ENCODE assay signal across 28 mouse cellular contexts in genomic region chr5:36202781-36203180, GRCm38 (mm10). TPM values are rescaled to one million over a fixed set of nuclear protein-coding genes. Genes with fewer than 3 reads are reported as not detected.
DNase-seq lines count a peak whose midpoint lies in the region; ATAC-seq and TF ChIP-seq lines count a peak whose summit lies in the region.
"Had no signal": no experiment of that assay in that cellular context is flagged by ENCODE, and none has a peak within 500 bp of the region (broad histone marks: within the 10 kb centered on the region; RNA-seq: fewer than 3 reads in every experiment).

No protein-coding gene starts in this region.

- H3K4me3 ChIP-seq in embryonic facial prominence, embryonic 14.5 days (ENCODE audit: low read depth, low read length): no peak overlapping the region
- no peak overlapping the region for H3K4me3 ChIP-seq in embryonic facial prominence, embryonic 10.5 days
- no peak overlapping the region for H3K4me3 ChIP-seq in midbrain, embryonic 11.5 days (ENCODE audit: low read depth, low read length)
- no peak overlapping the region for H3K4me3 ChIP-seq in midbrain, embryonic 13.5 days (replicated peaks)
- no peak overlapping the region for H3K4me3 ChIP-seq in CH12.LX (replicated peaks in 1 of 3; ENCODE audit: low read depth in 2 of 3, low read length in 2 of 3, poor library complexity in 1 of 3)
- H3K4me3 ChIP-seq in stomach, embryonic 15.5 days (replicated peaks): no peak overlapping the region
- H3K4me3 ChIP-seq: embryonic facial prominence, embryonic 13.5 days; erythroblast, embryonic 14.5 days; forebrain, embryonic 15.5 days; heart, embryonic 10.5 days; hindbrain, embryonic 12.5 days had no signal

- no peak overlapping the region for H3K9ac ChIP-seq in embryonic facial prominence, embryonic 14.5 days (ENCODE audit: low read depth, low read length)
- H3K9ac ChIP-seq in midbrain, embryonic 11.5 days (ENCODE audit: low read length): no peak overlapping the region
- no peak overlapping the region for H3K9ac ChIP-seq in midbrain, embryonic 13.5 days (replicated peaks)
- no peak overlapping the region for H3K9ac ChIP-seq in CH12.LX (ENCODE audit: insufficient read depth, low read depth)
- no peak overlapping the region for H3K9ac ChIP-seq in stomach, embryonic 15.5 days
- H3K9ac ChIP-seq: embryonic facial prominence, embryonic 13.5 days; forebrain, embryonic 15.5 days; hindbrain, embryonic 12.5 days had no signal

- H3K79me2 ChIP-seq in CH12.LX (replicated peaks; ENCODE audit: control insufficient read depth, extremely low read depth, insufficient read depth, poor library complexity, severe bottlenecking): no peaks in the 10 kb centered on the region

- ATAC-seq in embryonic facial prominence, embryonic 14.5 days (ENCODE audit: low read depth): no peak
- ATAC-seq in midbrain, embryonic 11.5 days (ENCODE audit: low FRiP score): no peak
- ATAC-seq in midbrain, embryonic 13.5 days: no peak
- ATAC-seq in stomach, embryonic 15.5 days (ENCODE audit: insufficient read depth, low FRiP score, low read depth): peak; percentile 56; the same call in 1 of the 2 replicates
- ATAC-seq: CD4-positive, CD25-positive, alpha-beta regulatory T cell, adult 4 months; forebrain, embryonic 15.5 days; hindbrain, embryonic 16.5 days had no signal

- TF ChIP-seq POLR2A in CH12.LX (IDR thresholded peaks at IDR 0.05; ENCODE audit: low read depth, low read length): no peak

- no peak overlapping the region; the same call in 1 of the 2 replicates for H3K27ac ChIP-seq in embryonic facial prominence, embryonic 14.5 days (replicated peaks; ENCODE audit: low read depth, low read length)
- H3K27ac ChIP-seq in embryonic facial prominence, embryonic 10.5 days (replicated peaks): no peak overlapping the region
- no peak overlapping the region for H3K27ac ChIP-seq in midbrain, embryonic 11.5 days (ENCODE audit: low read depth, low read length)
- no peak overlapping the region for H3K27ac ChIP-seq in midbrain, embryonic 13.5 days
- H3K27ac ChIP-seq in CH12.LX (ENCODE audit: insufficient read depth, low read depth): peak overlapping the region; percentile 35; the same call in 1 of the 2 replicates
- H3K27ac ChIP-seq in stomach, embryonic 15.5 days: peak overlapping the region; percentile 74
- H3K27ac ChIP-seq: embryonic facial prominence, embryonic 13.5 days; forebrain, embryonic 15.5 days; heart, embryonic 10.5 days; hindbrain, embryonic 12.5 days had no signal

- TF ChIP-seq RAD21 in CH12.LX (IDR thresholded peaks at IDR 0.05; ENCODE audit: low read depth, low read length): no peak

- H3K36me3 ChIP-seq in embryonic facial prominence, embryonic 14.5 days (ENCODE audit: control insufficient read depth, insufficient read depth, low read length): no peaks in the 10 kb centered on the region
- H3K36me3 ChIP-seq in embryonic facial prominence, embryonic 10.5 days (replicated peaks): no peaks in the 10 kb centered on the region
- H3K36me3 ChIP-seq in midbrain, embryonic 11.5 days (ENCODE audit: control insufficient read depth, insufficient read depth, low read length): no peaks in the 10 kb centered on the region
- no peaks in the 10 kb centered on the region for H3K36me3 ChIP-seq in midbrain, embryonic 13.5 days
- H3K36me3 ChIP-seq in CH12.LX (replicated peaks in 1 of 2; ENCODE audit: control insufficient read depth in 1 of 2, insufficient read depth in 1 of 2, low read length in 1 of 2): no peaks in the 10 kb centered on the region
- no peaks in the 10 kb centered on the region for H3K36me3 ChIP-seq in stomach, embryonic 15.5 days
- H3K36me3 ChIP-seq: embryonic facial prominence, embryonic 13.5 days; forebrain, embryonic 15.5 days; heart, embryonic 10.5 days; hindbrain, embryonic 12.5 days had no signal

- TF ChIP-seq EP300 in CH12.LX (IDR thresholded peaks at IDR 0.05; ENCODE audit: low read length): no peak

- in situ Hi-C loops in CH12.LX (cut with MboI; ENCODE audit: low pct_ligation_motif_present, low pct_unique_long_range_greater_than_20kb, low sequenced_read_pairs): loop anchor here (10.0 kb wide), 1 partner anchor 328 kb away; no protein-coding TSS in a partner anchor

- DNase-seq in embryonic facial prominence, embryonic 14.5 days (ENCODE audit: low spot score): peak; percentile 42
- DNase-seq in embryonic facial prominence, embryonic 10.5 days (ENCODE audit: low spot score): no peak
- peak; percentile 74 for DNase-seq in midbrain, embryonic 11.5 days (ENCODE audit: low spot score, missing footprints)
- DNase-seq in CH12.LX (ENCODE audit: extremely low read depth): no peak
- DNase-seq in frontal cortex, postnatal 36 days (ENCODE audit: low spot score in 2 of 2): no peak
- DNase-seq in gastrocnemius, postnatal 4 days (ENCODE audit: low spot score in 2 of 2): no peak
- DNase-seq: adrenal gland, postnatal 10 days; B cell, adult 2 months; cerebellum, adult 11 months; cerebellum, postnatal 25 days; heart, adult 11 months; heart, postnatal 4 days had no signal

- WGBS in embryonic facial prominence, embryonic 14.5 days: 77% methylated on average over 5 of the region's 5 CpGs
- 79% methylated on average over 5 of the region's 5 CpGs for WGBS in embryonic facial prominence, embryonic 10.5 days
- 88% methylated on average over 5 of the region's 5 CpGs for WGBS in midbrain, embryonic 11.5 days
- WGBS in midbrain, embryonic 13.5 days: 83% methylated on average over 5 of the region's 5 CpGs
- 67% methylated on average over 5 of the region's 5 CpGs for WGBS in stomach, embryonic 15.5 days

- dilution Hi-C loops in CH12.LX (cut with MboI; ENCODE audit: extremely low pct_ligation_motif_present, extremely low pct_unique_long_range_greater_than_20kb, low sequenced_read_pairs): no loop called here

- H3K4me1 ChIP-seq in embryonic facial prominence, embryonic 14.5 days (ENCODE audit: control insufficient read depth, insufficient read depth, low read length): peaks cover 7% of the 10 kb centered on the region; the same call in 1 of the 2 replicates
- 0 out of 2 replicates have a peak, but pooled peaks cover 4% of the 10 kb centered on the region for H3K4me1 ChIP-seq in embryonic facial prominence, embryonic 10.5 days
- H3K4me1 ChIP-seq in midbrain, embryonic 11.5 days (ENCODE audit: control insufficient read depth, insufficient read depth, low read length): no peaks in the 10 kb centered on the region
- peaks cover 7% of the 10 kb centered on the region for H3K4me1 ChIP-seq in midbrain, embryonic 13.5 days (replicated peaks)
- peaks cover 21% of the 10 kb centered on the region in 2 experiments for H3K4me1 ChIP-seq in CH12.LX (ENCODE audit: control insufficient read depth in 1 of 2, insufficient read depth in 2 of 2)
- no peaks in the 10 kb centered on the region; the same call in none of the 2 replicates for H3K4me1 ChIP-seq in stomach, embryonic 15.5 days
- H3K4me1 ChIP-seq: embryonic facial prominence, embryonic 13.5 days; forebrain, embryonic 15.5 days had no signal

- no peak overlapping the region for H3K4me2 ChIP-seq in embryonic facial prominence, embryonic 14.5 days (ENCODE audit: low read depth, low read length)
- no peak overlapping the region for H3K4me2 ChIP-seq in midbrain, embryonic 11.5 days
- no peak overlapping the region for H3K4me2 ChIP-seq in midbrain, embryonic 13.5 days (replicated peaks)
- H3K4me2 ChIP-seq in CH12.LX (ENCODE audit: insufficient read depth, low read depth, poor library complexity, severe bottlenecking): no peak overlapping the region; the same call in 1 of the 2 replicates
- no peak overlapping the region for H3K4me2 ChIP-seq in stomach, embryonic 15.5 days
- H3K4me2 ChIP-seq: embryonic facial prominence, embryonic 13.5 days; forebrain, embryonic 15.5 days; hindbrain, embryonic 12.5 days had no signal

- TF ChIP-seq CTCF in CH12.LX (conservative IDR thresholded peaks at IDR 0.05 in 1 of 2, IDR thresholded peaks at IDR 0.05 in 1 of 2; ENCODE audit: low read depth in 2 of 2, low read length in 2 of 2): no peak

- no peaks in the 10 kb centered on the region for H3K9me3 ChIP-seq in embryonic facial prominence, embryonic 14.5 days (ENCODE audit: control insufficient read depth, low read length)
- H3K9me3 ChIP-seq in embryonic facial prominence, embryonic 10.5 days: no peaks in the 10 kb centered on the region
- no peaks in the 10 kb centered on the region for H3K9me3 ChIP-seq in midbrain, embryonic 11.5 days (ENCODE audit: control insufficient read depth, low read length)
- H3K9me3 ChIP-seq in midbrain, embryonic 13.5 days: no peaks in the 10 kb centered on the region
- no peaks in the 10 kb centered on the region for H3K9me3 ChIP-seq in CH12.LX (replicated peaks; ENCODE audit: low read length)
- no peaks in the 10 kb centered on the region for H3K9me3 ChIP-seq in stomach, embryonic 15.5 days
- H3K9me3 ChIP-seq: embryonic facial prominence, embryonic 13.5 days; forebrain, embryonic 15.5 days; heart, embryonic 10.5 days; hindbrain, embryonic 12.5 days had no signal

- H3K27me3 ChIP-seq in embryonic facial prominence, embryonic 14.5 days (replicated peaks; ENCODE audit: control insufficient read depth, insufficient read depth, low read length): no peaks in the 10 kb centered on the region
- H3K27me3 ChIP-seq in embryonic facial prominence, embryonic 10.5 days (replicated peaks; ENCODE audit: low read depth, poor library complexity, severe bottlenecking): no peaks in the 10 kb centered on the region
- no peaks in the 10 kb centered on the region for H3K27me3 ChIP-seq in midbrain, embryonic 11.5 days (ENCODE audit: control insufficient read depth, insufficient read depth, low read length)
- H3K27me3 ChIP-seq in midbrain, embryonic 13.5 days: no peaks in the 10 kb centered on the region
- H3K27me3 ChIP-seq in CH12.LX (replicated peaks): peaks cover 87% of the 10 kb centered on the region
- no peaks in the 10 kb centered on the region for H3K27me3 ChIP-seq in stomach, embryonic 15.5 days (replicated peaks)
- H3K27me3 ChIP-seq: embryonic facial prominence, embryonic 13.5 days; forebrain, embryonic 15.5 days; hindbrain, embryonic 12.5 days had no signal

TF ChIP-seq in CH12.LX, 34 proteins besides CTCF, POLR2A, EP300 and RAD21 (continues in another document):
- peak; percentile 45; the same call in 1 of the 2 replicates for TF ChIP-seq IRF4 (IDR thresholded peaks at IDR 0.05; ENCODE audit: low read depth, low read length)
- TF ChIP-seq CHD1 (IDR thresholded peaks at IDR 0.05; ENCODE audit: low read depth, low read length): peak; percentile 97; the same call in 1 of the 2 replicates
- no peak for TF ChIP-seq ETS1 (conservative IDR thresholded peaks at IDR 0.05; ENCODE audit: low read depth, low read length)

RNA-seq across cellular contexts. Expression of gene Psapl1, which starts 1.0 kb away (rescaled TPM):
- polyA plus RNA-seq in embryonic facial prominence, embryonic 14.5 days (2014; fragmentation: Nextera tagmentation; extraction: Ambion mirVana): 3.6 and 7.5 TPM in 2 replicates
- polyA plus RNA-seq in embryonic facial prominence, embryonic 10.5 days (2016; fragmentation: Nextera tagmentation; extraction: Ambion mirVana): 0.05 and 0.07 TPM in 2 replicates
- 0.16 TPM in 1 of 2 replicates, not detected in the other for polyA plus RNA-seq in midbrain, embryonic 11.5 days (2014; fragmentation: Nextera tagmentation; extraction: Ambion mirVana)
- polyA plus RNA-seq in midbrain, embryonic 13.5 days (2015; fragmentation: Nextera tagmentation; extraction: Ambion mirVana): 0.09 and 0.13 TPM in 2 replicates
- total RNA-seq in CH12.LX (2012; rRNA removed): not detected in 2 replicates
- total RNA-seq in CH12.LX (2014; rRNA removed): not detected in 2 replicates
- polyA plus RNA-seq in CH12.LX (2012; ENCODE audit: insufficient read length, low read depth): not detected in 2 replicates
- polyA plus RNA-seq in stomach, embryonic 15.5 days (2015; fragmentation: Nextera tagmentation; extraction: Ambion mirVana): 8.4 and 16.7 TPM in 2 replicates
- total RNA-seq in gastrocnemius, postnatal 4 days (2021): under 1 TPM in 1 of 2 experiments, not detected in 1; 0.13 TPM
- total RNA-seq: adrenal gland, postnatal 10 days; adrenal gland, postnatal 4 days; gastrocnemius, postnatal 25 days; heart, postnatal 10 days; heart, postnatal 4 days; MEL had no signal
- polyA plus RNA-seq: brain, embryonic 14.5 days; CD4-positive, CD25-positive, alpha-beta regulatory T cell, adult 4 months; cortical plate, adult 2 months; erythroblast, embryonic 14.5 days; heart, embryonic 14.5 days had no signal

Comparison
In these comparisons a context has a peak if more than half of its experiments do, and no peak if none do; other contexts are left out.
1. DNase-seq: peak in embryonic facial prominence, embryonic 14.5 days (single experiment) and midbrain, embryonic 11.5 days (single experiment); none in embryonic facial prominence, embryonic 10.5 days (single experiment), CH12.LX (single experiment), frontal cortex, postnatal 36 days (0 of 2) and gastrocnemius, postnatal 4 days (0 of 2).
2. H3K27ac ChIP-seq: peak in CH12.LX (single experiment) and stomach, embryonic 15.5 days (single experiment); none in embryonic facial prominence, embryonic 14.5 days (single experiment), embryonic facial prominence, embryonic 10.5 days (single experiment), midbrain, embryonic 11.5 days (single experiment) and midbrain, embryonic 13.5 days (single experiment).